Mouse (Mus musculus) lung, postnatal 0 days (tissue): ENCODE data around the gene Krr1. TPM values are rescaled to one million over a fixed set of nuclear protein-coding genes. Genes with fewer than 3 reads are reported as not detected.
A peak's percentile ranks its signal among the peaks of the same experiment; 100 is the strongest.

Experiments
- ATAC-seq: fragments of 200-750 bp; cut with Nextera tagmentation; 2 replicates; pipeline ENCODE4 v1.8.0; 2017; ENCODE audit warnings: moderate library complexity
- DNase-seq: peaks from one replicate; pipeline ENCODE4 v3.0.0-alpha.2; 2016; ENCODE audit warnings: low spot score
- H3K27ac ChIP-seq: fragments of 300-500 bp; sonication (generic); 2 replicates; pipeline ENCODE4 v1.5.1; 2014; ENCODE audit warnings: antibody characterized with exemption, mild to moderate bottlenecking, low read length, mixed read lengths
- H3K27me3 ChIP-seq: fragments of 300-500 bp; sonication (generic); replicated peaks from 2 replicates; pipeline ENCODE4 v1.6.1; 2014; ENCODE audit warnings: low read length, mixed read lengths; ENCODE audit not compliant: insufficient read depth
- H3K36me3 ChIP-seq: fragments of 300-500 bp; sonication (generic); 2 replicates; pipeline ENCODE4 v1.6.1; 2014; ENCODE audit warnings: low read length, mixed read lengths; ENCODE audit not compliant: insufficient read depth
- H3K4me1 ChIP-seq: fragments of 300-500 bp; sonication (generic); 2 replicates; pipeline ENCODE4 v1.6.1; 2014; ENCODE audit warnings: antibody characterized with exemption, low read depth, low read length, mixed read lengths; ENCODE audit not compliant: insufficient read depth
- H3K4me2 ChIP-seq: fragments of 300-500 bp; sonication (generic); replicated peaks from 2 replicates; pipeline ENCODE4 v1.6.1; 2014; ENCODE audit warnings: low read depth, mild to moderate bottlenecking, low read length, moderate library complexity, mixed read lengths
- H3K4me3 ChIP-seq: fragments of 300-500 bp; sonication (generic); 2 replicates; pipeline ENCODE4 v1.5.1; 2014; ENCODE audit warnings: low read depth, low read length
- H3K9ac ChIP-seq: fragments of 300-500 bp; sonication (generic); replicated peaks from 2 replicates; pipeline ENCODE4 v1.6.1; 2014; ENCODE audit warnings: low read depth, mild to moderate bottlenecking
- H3K9me3 ChIP-seq: fragments of 300-500 bp; sonication (generic); 2 replicates; pipeline ENCODE4 v1.6.1; 2016; ENCODE audit warnings: low read length, mixed read lengths
- CTCF ChIP-seq: IDR thresholded peaks from 2 replicates; pipeline ENCODE4 v1.5.1; 2016; ENCODE audit warnings: antibody characterized with exemption, mild to moderate bottlenecking
- EP300 ChIP-seq: IDR thresholded peaks from 2 replicates; pipeline ENCODE4 v1.6.1; 2016; ENCODE audit warnings: antibody characterized with exemption, mild to moderate bottlenecking, control low read depth
- WGBS: fragments of 180-500 bp; shearing (Covaris S2); extraction: QIAGEN DNeasy Blood & Tissue Kit; methylation state at CpG from one replicate; pipeline ENCODE4 v1.1.7; 2014; 5-methylcytosine and 5-hydroxymethylcytosine counted together
- polyA plus RNA-seq: library from polyadenylated mRNA; unstranded; fragments of >200 nt; fragmentation: Nextera tagmentation; extraction: Ambion mirVana; gene quantifications from 2 replicates; pipeline ENCODE4 v1.2.1, GENCODE M21; 2015

The Krr1 gene
- 18.6 and 20.6 TPM in 2 replicates for polyA plus RNA-seq

DNA sequence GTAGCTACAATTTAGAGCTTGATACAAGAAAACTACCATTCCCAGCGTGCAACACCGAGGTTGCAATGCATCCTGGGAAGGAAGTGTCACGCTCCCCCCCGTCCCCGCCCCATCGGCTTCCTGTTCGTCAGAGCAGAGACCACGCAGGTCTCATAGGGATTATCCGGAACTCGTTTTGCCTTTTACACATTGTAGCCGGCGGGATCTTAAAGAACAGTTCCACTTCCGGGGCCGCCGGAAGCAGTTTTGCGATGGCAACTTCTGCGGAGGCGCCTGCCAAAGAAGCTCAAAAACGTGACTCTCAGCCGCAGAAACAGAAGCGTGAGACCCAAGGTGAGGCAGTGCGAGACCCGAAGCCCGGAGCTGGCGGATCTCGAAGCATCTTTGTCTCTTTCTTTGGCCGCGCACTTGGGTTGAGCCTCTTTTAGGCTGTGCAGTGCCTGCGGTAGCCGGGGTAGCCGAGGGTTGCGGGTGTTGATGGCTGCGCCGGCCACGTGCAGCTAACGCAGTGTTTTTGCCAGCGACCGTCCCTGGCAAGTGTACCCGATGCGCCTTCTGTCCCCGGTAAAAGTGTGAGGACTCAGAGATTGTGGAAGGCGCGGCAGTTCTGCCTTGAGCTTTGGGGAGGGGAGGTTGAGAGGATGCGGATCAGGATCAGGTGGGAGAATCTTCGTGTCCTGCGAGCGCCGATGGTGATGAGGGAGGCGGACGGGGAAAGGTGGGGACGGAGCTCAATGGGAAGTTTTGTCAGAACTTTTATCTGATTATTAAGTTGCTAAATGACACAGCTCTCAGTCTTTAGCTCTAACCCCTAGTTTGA lies at the start of gene Krr1:
TSS of gene Krr1 (plus strand) at position 123 of the 820 bp plus-strand sequence.
- Histone ChIP-seq H3K4me1 (peaks cover 5% of the 10 kb centered on the region; the same call in 1 of the 2 replicates), H3K36me3 (no peaks in the 10 kb centered on the region), H3K27ac (peak within 1 kb of the TSS; percentile 68), H3K9me3 (no peaks in the 10 kb centered on the region), H3K27me3 (no peaks in the 10 kb centered on the region), H3K4me2 (peak within 1 kb of the TSS; percentile 77), H3K4me3 (peak within 1 kb of the TSS; percentile 78), H3K9ac (peak within 1 kb of the TSS; percentile 83)
- DNase-seq, result peak; percentile 98
- TF ChIP-seq CTCF (no peak), EP300 (peak; percentile 79)
- WGBS, result under 1% methylated on average over 51 of the region's 51 CpGs
- peak; percentile 100 for ATAC-seq

DNA sequence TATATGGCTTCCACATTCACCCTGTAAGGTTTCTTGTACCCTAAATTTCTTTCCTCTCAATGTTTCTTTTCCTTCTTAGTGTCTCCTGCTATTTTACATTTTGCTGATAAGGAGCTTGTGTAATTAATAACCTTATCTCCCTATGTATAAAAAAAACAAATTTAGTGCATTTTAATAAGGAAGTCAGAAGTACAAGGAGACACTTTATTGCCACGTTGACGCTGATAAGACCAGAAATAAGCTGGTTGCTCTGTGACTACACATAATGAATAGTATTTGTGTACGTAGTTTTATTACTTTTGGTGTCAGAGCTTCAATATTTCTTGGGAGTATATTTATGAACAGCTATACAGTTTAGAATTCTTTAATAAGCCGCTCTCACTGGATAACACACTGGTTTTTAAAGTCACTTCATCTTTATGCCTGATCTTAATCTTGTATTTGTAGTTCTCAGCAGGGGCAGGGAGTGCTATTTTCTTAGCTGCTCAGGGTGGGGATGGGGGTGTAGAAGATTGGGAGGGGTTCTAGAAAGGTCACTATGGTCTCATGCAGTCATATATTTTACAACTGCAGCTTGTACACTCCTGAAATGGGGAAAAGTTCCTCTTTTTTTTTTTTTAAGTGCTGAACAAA lies 48.8 kb upstream of the Krr1 start:
- WGBS, result 50% methylated on average over 4 of the region's 4 CpGs
- Histone ChIP-seq H3K9me3 (no peaks in the 10 kb centered on the region), H3K9ac (no peak overlapping the region), H3K27ac (no peak overlapping the region), H3K4me2 (no peak overlapping the region), H3K27me3 (no peaks in the 10 kb centered on the region), H3K36me3 (no peaks in the 10 kb centered on the region), H3K4me1 (no peaks in the 10 kb centered on the region), H3K4me3 (no peak overlapping the region)
- DNase-seq (no peak), ATAC-seq (no peak)
- TF ChIP-seq CTCF (no peak), EP300 (no peak)

DNA sequence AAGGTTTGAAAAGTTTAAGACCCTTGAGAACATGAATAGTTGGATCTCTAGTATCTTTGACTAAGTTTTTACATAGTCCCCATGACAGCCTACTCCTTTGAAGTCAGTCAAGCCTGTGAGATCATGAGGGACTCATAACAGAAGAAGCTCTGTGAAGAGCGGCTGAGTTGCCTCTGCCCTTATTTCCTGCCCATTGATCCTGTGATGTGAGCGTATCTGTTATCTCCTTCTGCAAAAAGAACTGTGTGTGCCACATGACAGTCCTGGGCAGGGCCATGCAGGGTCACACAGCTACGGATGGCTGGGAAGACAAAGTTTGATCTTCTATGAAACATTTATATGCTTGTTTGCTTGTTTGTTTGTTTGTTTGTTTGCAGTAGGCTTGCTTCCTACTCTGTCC lies 48.3 kb upstream of the Krr1 start:
- 78% methylated on average over 3 of the region's 3 CpGs for WGBS
- no peak for TF ChIP-seq CTCF
- TF ChIP-seq EP300, result no peak

DNA sequence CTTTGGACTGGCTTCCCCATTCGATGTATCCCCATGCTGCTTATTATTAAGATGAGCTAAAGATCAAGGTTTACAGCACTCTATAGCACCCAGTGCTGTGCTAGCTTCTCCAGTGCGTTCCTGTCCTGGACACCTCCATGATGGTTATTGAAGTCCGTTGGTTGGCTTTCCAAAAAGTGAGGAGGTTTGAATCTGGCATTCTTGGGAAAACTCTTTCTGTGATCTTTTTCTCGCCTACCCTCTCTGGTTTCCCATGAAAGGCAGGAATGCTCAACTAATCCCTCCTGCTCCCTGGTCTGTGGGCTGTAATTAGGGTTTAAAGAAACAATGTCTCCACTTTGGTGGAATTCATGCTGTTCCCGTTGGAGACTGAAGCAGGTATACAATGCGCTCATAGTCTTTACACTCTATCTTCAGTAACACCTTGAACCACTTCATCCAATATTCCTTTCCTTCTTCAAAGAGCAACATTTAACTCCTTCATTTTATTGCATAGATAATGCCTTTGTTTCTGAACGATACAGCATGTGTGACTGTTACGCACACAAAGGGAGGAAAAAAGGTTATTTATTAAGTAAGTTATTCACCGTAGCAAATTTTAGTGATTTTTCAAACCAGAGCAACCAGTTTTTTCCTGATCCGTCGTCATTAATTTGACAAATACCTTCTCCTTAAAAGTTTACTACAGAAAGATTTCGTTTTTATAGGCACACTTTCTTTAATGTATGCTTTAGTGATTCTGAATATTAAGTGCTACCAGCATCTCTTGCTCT lies 47.6 kb upstream of the Krr1 start:
- Histone ChIP-seq H3K4me2 (peak overlapping the region; percentile 41), H3K27ac (no peak overlapping the region), H3K36me3 (no peaks in the 10 kb centered on the region), H3K9ac (no peak overlapping the region), H3K9me3 (no peaks in the 10 kb centered on the region), H3K4me3 (no peak overlapping the region), H3K4me1 (no peaks in the 10 kb centered on the region), H3K27me3 (no peaks in the 10 kb centered on the region)
- no peak for ATAC-seq
- WGBS, result 52% methylated on average over 12 of the region's 12 CpGs
- no peak for TF ChIP-seq EP300
- TF ChIP-seq CTCF, result no peak
- no peak for DNase-seq

More for the DNA sequence above, 48.3 kb upstream of the Krr1 start:
- no peaks in the 10 kb centered on the region for H3K27me3 ChIP-seq
- no peak overlapping the region for H3K4me3 ChIP-seq
- DNase-seq (no peak), ATAC-seq (no peak)
- no peaks in the 10 kb centered on the region for H3K4me1 ChIP-seq
- no peak overlapping the region for H3K9ac ChIP-seq
- H3K4me2 ChIP-seq, result no peak overlapping the region
- H3K9me3 ChIP-seq, result no peaks in the 10 kb centered on the region
- H3K36me3 ChIP-seq, result no peaks in the 10 kb centered on the region
- H3K27ac ChIP-seq, result no peak overlapping the region

DNA sequence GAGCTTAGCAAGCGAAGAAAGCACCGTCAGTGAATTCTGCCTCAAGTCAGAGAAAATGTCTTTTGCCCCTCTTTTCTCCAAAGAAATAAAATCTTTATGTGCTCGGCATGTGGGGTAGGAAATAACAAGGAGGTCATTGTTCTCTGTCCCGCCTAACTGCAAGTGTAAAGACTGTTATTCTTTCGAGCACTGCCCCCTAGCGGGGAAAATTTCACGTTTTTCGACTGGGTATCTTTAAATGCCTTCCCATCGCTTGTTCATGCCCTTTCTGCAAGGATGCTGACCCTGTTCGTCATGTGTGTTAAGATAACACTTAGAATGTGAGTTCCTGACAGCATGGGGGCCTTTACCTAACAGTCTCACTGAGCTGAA lies 47.0 kb upstream of the Krr1 start:
- TF ChIP-seq CTCF, result peak; percentile 82
- peak; percentile 64 for TF ChIP-seq EP300
- no peaks in the 10 kb centered on the region for H3K4me1 ChIP-seq

More for the DNA sequence above, 47.0 kb upstream of the Krr1 start:
- WGBS, result 3% methylated on average over 10 of the region's 10 CpGs
- Histone ChIP-seq H3K4me3 (no peak overlapping the region), H3K27ac (no peak overlapping the region), H3K9ac (no peak overlapping the region), H3K4me2 (peak overlapping the region; percentile 41), H3K9me3 (no peaks in the 10 kb centered on the region), H3K27me3 (no peaks in the 10 kb centered on the region), H3K36me3 (no peaks in the 10 kb centered on the region)
- peak; percentile 67 for ATAC-seq
- DNase-seq, result peak; percentile 90
